Mouse (Mus musculus) thymus, adult 2 months (tissue): ENCODE measurements around the gene Gfod2. TPM values are rescaled to one million over a fixed set of nuclear protein-coding genes. Genes with fewer than 3 reads are reported as not detected.

ENCODE experiments used
- DNase-seq: peaks from one replicate; pipeline ENCODE4 v3.0.0; 2021
- H3K27ac ChIP-seq: fragments of 200-500 bp; 2 replicates; pipeline ENCODE4 v1.5.1; 2012; ENCODE audit warnings: low read length, control low read depth; ENCODE audit not compliant: control insufficient read depth, insufficient read depth
- H3K27me3 ChIP-seq: fragments of 200-500 bp; 2 replicates; pipeline ENCODE4 v1.6.1; 2012; ENCODE audit warnings: mild to moderate bottlenecking, low read length, moderate library complexity, mixed read lengths; ENCODE audit not compliant: control insufficient read depth, insufficient read depth
- H3K36me3 ChIP-seq: fragments of 200-500 bp; 2 replicates; pipeline ENCODE4 v1.6.1; 2012; ENCODE audit warnings: mild to moderate bottlenecking, low read length, moderate library complexity; ENCODE audit not compliant: control insufficient read depth, insufficient read depth
- H3K4me1 ChIP-seq: fragments of 200-500 bp; replicated peaks from 2 replicates; pipeline ENCODE4 v1.6.1; 2012; ENCODE audit warnings: low read length; ENCODE audit not compliant: control insufficient read depth, insufficient read depth
- H3K4me3 ChIP-seq: fragments of 200-500 bp; 2 replicates; pipeline ENCODE4 v1.5.1; 2012; ENCODE audit warnings: mild to moderate bottlenecking, low read length, control low read depth, moderate library complexity; ENCODE audit not compliant: control insufficient read depth, insufficient read depth
- CTCF ChIP-seq: fragments of 200-500 bp; IDR thresholded peaks from 2 replicates; pipeline ENCODE4 v1.5.1; 2012; ENCODE audit warnings: mild to moderate bottlenecking, control low read depth, low read length, moderate library complexity, borderline replicate concordance; ENCODE audit not compliant: control insufficient read depth, poor library complexity, insufficient read depth; ENCODE audit errors: extremely low read depth
- POLR2A ChIP-seq: fragments of 200-500 bp; IDR thresholded peaks from 2 replicates; pipeline ENCODE4 v1.6.1; 2012; ENCODE audit warnings: mild to moderate bottlenecking, low read length, control low read depth, moderate library complexity; ENCODE audit not compliant: control insufficient read depth, poor library complexity, insufficient read depth; ENCODE audit errors: extremely low read depth
- WGBS: fragments of 180-500 bp; shearing (Covaris S2); methylation state at CpG from one replicate; pipeline ENCODE4 v1.1.7; 2018; 5-methylcytosine and 5-hydroxymethylcytosine counted together
- polyA plus RNA-seq: library from polyadenylated mRNA; depleted of rRNA; stranded (reverse); fragments of >200 nt; gene quantifications from 2 replicates; pipeline ENCODE4 v1.2.3, GENCODE M21; 2012

The Gfod2 gene
- polyA plus RNA-seq, 1 experiment, result 7.3 TPM

DNA sequence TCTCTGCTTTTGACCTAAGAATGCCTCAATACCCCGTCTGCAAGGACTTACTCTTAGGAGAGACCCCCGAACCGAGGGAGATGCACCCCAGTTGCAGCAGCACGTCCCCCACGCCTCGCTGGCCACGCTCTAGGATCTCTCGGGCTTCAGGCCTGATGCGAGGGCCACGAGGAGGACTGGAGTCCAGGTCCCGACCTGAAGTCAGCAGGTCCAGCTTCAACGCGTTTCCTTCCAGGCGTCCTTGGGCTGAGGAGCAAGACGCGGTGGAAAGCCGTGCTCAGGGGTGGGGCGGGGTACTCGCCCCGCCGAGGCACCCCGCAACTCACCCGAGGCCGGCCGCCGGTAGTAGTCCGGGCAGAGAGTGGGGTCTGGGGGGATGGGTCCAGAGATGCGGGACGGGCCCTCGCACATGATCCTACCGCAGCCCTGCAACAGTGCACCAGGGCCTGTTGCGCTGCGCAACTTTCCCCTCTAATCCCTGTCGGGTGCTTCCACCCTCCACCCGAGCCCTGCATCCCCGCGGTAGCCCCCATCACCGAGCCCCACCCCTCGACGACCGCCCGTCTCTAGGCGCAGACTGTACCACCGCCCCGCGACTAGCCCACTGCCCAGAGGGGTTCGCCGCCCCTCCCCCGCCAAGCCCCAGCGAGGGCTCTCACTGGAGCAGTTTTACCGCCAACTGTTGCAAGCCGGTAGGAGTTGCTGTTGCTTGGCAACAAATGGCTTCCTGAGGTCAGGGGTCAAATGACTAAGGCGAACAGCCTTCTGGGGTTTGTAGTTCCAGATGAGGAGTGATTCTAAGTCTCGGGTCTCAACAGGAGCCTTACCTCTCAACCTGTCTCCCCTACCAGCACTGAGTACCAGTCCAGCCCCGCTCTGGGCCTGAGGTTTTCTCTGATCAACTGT is 50.7 kb downstream of the Gfod2 start, which contains the start of the genes 4933405L10Rik and Enkd1:
Gene 4933405L10Rik (plus strand): TSS at position 158 of the 906 bp plus-strand sequence.
Gene Enkd1 (minus strand): TSS at position 713 of the 906 bp plus-strand sequence.
- TF ChIP-seq POLR2A (0 out of 2 replicates have a peak, but pooled peaks have one; percentile 18), CTCF (no peak)
- H3K4me1 ChIP-seq, result peaks cover 9% of the 10 kb centered on the region; the same call in 1 of the 2 replicates
- 1% methylated on average over 55 of the region's 55 CpGs for WGBS
- H3K27me3 ChIP-seq, result no peaks in the 10 kb centered on the region
- no peak within 1 kb of the TSS for H3K27ac ChIP-seq
- peak within 1 kb of the TSS; percentile 66 for H3K4me3 ChIP-seq
- peak; percentile 91 for DNase-seq
- no peaks in the 10 kb centered on the region; the same call in 1 of the 2 replicates for H3K36me3 ChIP-seq

GRCm38 (mm10) chr8:105706426-105706825 is 52.0 kb downstream of the Gfod2 start:
- Histone ChIP-seq H3K27ac (no peak overlapping the region), H3K36me3 (no peaks in the 10 kb centered on the region; the same call in 1 of the 2 replicates), H3K4me3 (no peak overlapping the region), H3K27me3 (no peaks in the 10 kb centered on the region), H3K4me1 (peaks cover 16% of the 10 kb centered on the region)
- TF ChIP-seq POLR2A, result no peak
- no peak for TF ChIP-seq CTCF
- DNase-seq, result no peak
- WGBS, result 96% methylated on average over 12 of the region's 12 CpGs

DNA sequence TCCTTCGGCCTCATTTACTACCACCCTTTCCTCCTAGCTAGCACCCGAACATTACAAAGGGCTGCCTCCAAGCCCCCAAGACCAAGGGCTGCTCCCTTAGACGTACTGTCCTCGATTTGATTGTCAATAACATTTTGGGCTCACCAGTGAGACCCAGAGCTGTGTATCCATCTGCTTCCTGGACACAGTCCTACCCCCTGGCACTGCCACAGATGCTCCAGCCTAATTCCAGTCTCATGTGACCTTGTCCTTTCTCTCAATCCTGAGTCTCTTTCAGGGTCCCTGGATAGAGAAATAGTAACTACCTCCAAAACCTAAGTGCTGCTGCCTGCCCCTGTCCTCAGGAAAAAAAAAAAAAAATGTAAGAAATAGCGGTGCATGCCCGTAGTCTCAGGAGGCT is 53.5 kb downstream of the Gfod2 start:
- peaks cover 22% of the 10 kb centered on the region for H3K4me1 ChIP-seq
- H3K36me3 ChIP-seq, result no peaks in the 10 kb centered on the region; the same call in 1 of the 2 replicates
- TF ChIP-seq POLR2A (no peak), CTCF (no peak)
- H3K27ac ChIP-seq, result no peak overlapping the region
- H3K27me3 ChIP-seq, result no peaks in the 10 kb centered on the region
- no peak for DNase-seq
- no peak overlapping the region for H3K4me3 ChIP-seq
- 96% methylated on average over 6 of the region's 6 CpGs for WGBS

- H3K4me3 ChIP-seq, result no peak overlapping the region
Observed at GRCm38 (mm10) chr8:105704146-105704812, 54.2 kb downstream of the Gfod2 start.

DNA sequence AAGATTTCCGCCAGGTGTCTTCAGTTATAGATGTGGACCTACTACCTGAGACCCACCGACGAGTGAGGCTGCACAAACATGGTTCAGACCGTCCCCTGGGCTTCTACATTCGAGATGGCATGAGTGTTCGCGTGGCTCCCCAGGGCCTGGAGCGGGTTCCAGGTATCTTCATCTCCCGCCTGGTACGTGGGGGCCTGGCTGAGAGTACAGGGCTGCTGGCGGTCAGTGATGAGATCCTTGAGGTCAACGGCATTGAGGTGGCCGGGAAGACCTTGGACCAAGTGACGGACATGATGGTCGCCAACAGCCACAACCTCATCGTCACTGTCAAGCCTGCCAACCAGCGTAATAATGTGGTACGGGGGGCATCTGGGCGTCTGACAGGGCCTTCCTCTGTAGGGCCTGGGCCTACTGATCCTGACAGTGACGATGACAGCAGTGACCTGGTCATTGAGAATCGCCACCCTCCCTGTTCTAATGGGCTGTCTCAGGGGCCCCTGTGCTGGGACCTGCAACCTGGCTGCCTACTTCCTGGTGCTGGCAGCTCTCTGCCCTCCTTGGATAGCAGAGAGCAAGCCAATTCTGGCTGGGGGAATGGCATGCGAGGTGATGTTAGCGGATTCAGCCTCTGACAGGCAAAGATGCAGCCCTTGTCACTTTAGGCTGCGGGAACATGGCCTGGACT is 55.6 kb downstream of the Gfod2 start:
- peaks cover 29% of the 10 kb centered on the region for H3K4me1 ChIP-seq
- TF ChIP-seq POLR2A (no peak), CTCF (no peak)
- no peak overlapping the region for H3K4me3 ChIP-seq
- H3K36me3 ChIP-seq, result peaks cover 4% of the 10 kb centered on the region; the same call in 1 of the 2 replicates
- H3K27ac ChIP-seq, result no peak overlapping the region
- 96% methylated on average over 24 of the region's 24 CpGs for WGBS
- no peak for DNase-seq
- no peaks in the 10 kb centered on the region for H3K27me3 ChIP-seq

More at GRCm38 (mm10) chr8:105704146-105704812, 54.2 kb downstream of the Gfod2 start:
- peaks cover 29% of the 10 kb centered on the region for H3K4me1 ChIP-seq
- H3K27me3 ChIP-seq, result no peaks in the 10 kb centered on the region
- TF ChIP-seq POLR2A (no peak), CTCF (no peak)
- H3K27ac ChIP-seq, result no peak overlapping the region
- no peaks in the 10 kb centered on the region; the same call in 1 of the 2 replicates for H3K36me3 ChIP-seq
- 98% methylated on average over 34 of the region's 34 CpGs for WGBS
- DNase-seq, result no peak
